Mouse (Mus musculus): ENCODE measurements at regions not wholly inside any gene's neighbourhood (a gene's known extent, or its start where the extent isn't known, plus 50 kb on each side); places are given as distances from the start of the nearest gene placed in this dataset.

- no peak for DNase-seq
These were observed 66.3 kb upstream of the 1700021F07Rik start for GRCm38 (mm10) chr2:173456083-173456482.

GRCm38 (mm10) chr2:173456924-173457623 lies 65.3 kb upstream of the 1700021F07Rik start:
- DNase-seq: no peak

GRCm38 (mm10) chr2:173457624-173458320 lies 64.6 kb upstream of the 1700021F07Rik start:
- no peak for DNase-seq

GRCm38 (mm10) chr2:173458861-173459260 lies 63.5 kb upstream of the 1700021F07Rik start:
- DNase-seq: no peak

- DNase-seq: no peak
These were observed 59.1 kb upstream of the 1700021F07Rik start for GRCm38 (mm10) chr2:173463313-173463712.

- no peak for DNase-seq
These were observed 57.8 kb upstream of the 1700021F07Rik start for GRCm38 (mm10) chr2:173464562-173464961.

- no peak for DNase-seq
These were observed 57.3 kb upstream of the 1700021F07Rik start for GRCm38 (mm10) chr2:173465006-173465620.

- no peak for DNase-seq
These were observed 54.2 kb upstream of the 1700021F07Rik start for GRCm38 (mm10) chr2:173468136-173468535.

- DNase-seq: no peak
These were observed 52.6 kb upstream of the 1700021F07Rik start for GRCm38 (mm10) chr2:173469756-173470155.
